Mouse (Mus musculus) CH12.LX (cell line): ENCODE data around the gene Styx.

Source experiments
- BHLHE40 ChIP-seq: IDR thresholded peaks from 2 replicates; pipeline ENCODE4 v1.6.1; 2011; ENCODE audit warnings: mild to moderate bottlenecking, low read depth, low read length, improper control_type of control experiment
- CTCF ChIP-seq, 2 experiments: IDR thresholded peaks in 1 of 2; conservative IDR thresholded peaks in 1 of 2; 2 replicates each; pipeline ENCODE4 v1.5.1; 2011 to 2012; ENCODE audit warnings: low read depth in 2 of 2, low read length in 2 of 2, improper control_type of control experiment in 1 of 2, inconsistent platforms in 1 of 2, mild to moderate bottlenecking in 1 of 2, moderate library complexity in 1 of 2
- MXI1 ChIP-seq: IDR thresholded peaks from 2 replicates; pipeline ENCODE4 v1.6.1; 2011; ENCODE audit warnings: mild to moderate bottlenecking, low read depth, low read length, improper control_type of control experiment
- TBP ChIP-seq: conservative IDR thresholded peaks from 2 replicates; pipeline ENCODE4 v1.6.1; 2011; ENCODE audit warnings: low read depth, low read length, improper control_type of control experiment
- USF2 ChIP-seq: conservative IDR thresholded peaks from 2 replicates; pipeline ENCODE4 v1.6.1; 2011; ENCODE audit warnings: low read depth, low read length, improper control_type of control experiment

DNA sequence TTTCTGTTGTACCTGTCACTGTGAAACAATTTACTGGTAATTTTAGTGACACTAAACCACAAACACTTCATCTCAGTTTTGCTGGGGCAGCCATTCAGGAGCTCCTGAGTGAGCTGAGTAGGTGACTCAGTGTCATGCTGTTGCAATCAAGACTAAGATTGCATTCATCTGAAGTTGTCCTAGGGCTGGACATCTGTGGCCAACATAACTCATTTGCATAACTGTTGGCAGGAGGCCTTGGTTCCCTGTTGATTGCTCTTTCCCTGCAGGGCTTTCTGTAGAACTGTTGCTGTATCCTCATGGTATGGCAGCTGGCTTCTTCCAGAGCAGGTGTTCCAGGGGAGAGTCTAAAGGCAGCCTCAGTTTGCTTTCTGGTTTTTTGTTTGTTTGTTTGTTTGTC is 25.4 kb upstream of the Styx start:
- TF ChIP-seq MXI1 (no peak), USF2 (no peak), BHLHE40 (no peak), CTCF (conservative IDR thresholded peaks at IDR 0.05 in 1 of 2, IDR thresholded peaks at IDR 0.05 in 1 of 2; ENCODE audit: low read depth in 2 of 2, low read length in 2 of 2) (no peak), TBP (no peak)
